Mouse (Mus musculus): ENCODE data around the gene 1700086D15Rik.
A peak's percentile ranks its signal among the peaks of the same experiment; 100 is the strongest.

The 1700086D15Rik gene

DNA sequence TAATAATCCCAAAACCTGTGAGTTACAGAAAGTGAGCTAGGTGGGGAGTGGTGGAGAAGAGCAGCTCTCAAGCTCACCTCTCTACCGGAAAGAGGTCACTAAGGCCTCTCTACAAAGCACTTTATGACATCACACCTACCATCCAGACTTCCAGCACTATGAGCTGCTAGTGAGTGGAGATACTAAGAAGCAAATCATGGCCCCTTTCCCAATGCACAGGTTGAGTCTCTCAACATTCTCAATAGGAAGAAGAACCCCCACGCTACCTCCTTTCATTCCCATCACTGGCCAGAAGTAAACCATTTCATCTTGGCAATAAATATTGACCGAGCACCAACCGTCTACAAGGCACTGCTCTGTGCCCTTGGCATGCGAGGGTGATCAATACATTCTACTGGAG is at the start of gene 1700086D15Rik:
TSS of gene 1700086D15Rik (minus strand) at position 101 of the 400 bp plus-strand sequence.
- no peak for DNase-seq (ENCODE audit: low spot score in 2 of 2)

- no peak for DNase-seq (ENCODE audit: low spot score in 2 of 2)
Measured at GRCm38 (mm10) chr11:65209441-65209840, 49.8 kb upstream of the 1700086D15Rik start.

DNA sequence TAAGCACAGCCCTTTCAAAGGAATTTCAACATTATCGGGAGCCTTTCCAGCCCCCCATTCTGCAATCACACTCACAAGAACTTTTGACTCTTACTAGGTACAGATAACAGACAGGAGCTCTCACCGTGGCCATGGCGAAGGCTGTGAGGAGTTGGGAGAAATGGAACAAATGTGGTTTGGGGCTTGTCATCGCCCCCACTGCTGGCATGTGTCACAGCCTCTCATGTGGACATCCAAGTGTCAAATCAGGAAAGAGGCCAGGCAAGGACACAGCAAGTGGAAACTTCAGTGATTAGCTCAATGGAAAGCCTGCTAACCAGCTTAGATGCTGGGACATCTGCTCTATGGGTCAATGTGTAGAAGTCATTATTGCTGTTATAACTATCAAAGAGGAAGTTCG is 45.6 kb upstream of the 1700086D15Rik start:
- no peak for DNase-seq (ENCODE audit: low spot score in 2 of 2)

- DNase-seq (ENCODE audit: low spot score in 2 of 2) = no peak
Measured at GRCm38 (mm10) chr11:65204651-65205050, 45.0 kb upstream of the 1700086D15Rik start.

GRCm38 (mm10) chr11:65203020-65203419 is 43.3 kb upstream of the 1700086D15Rik start:
- DNase-seq (ENCODE audit: low spot score in 2 of 2) = no peak

DNA sequence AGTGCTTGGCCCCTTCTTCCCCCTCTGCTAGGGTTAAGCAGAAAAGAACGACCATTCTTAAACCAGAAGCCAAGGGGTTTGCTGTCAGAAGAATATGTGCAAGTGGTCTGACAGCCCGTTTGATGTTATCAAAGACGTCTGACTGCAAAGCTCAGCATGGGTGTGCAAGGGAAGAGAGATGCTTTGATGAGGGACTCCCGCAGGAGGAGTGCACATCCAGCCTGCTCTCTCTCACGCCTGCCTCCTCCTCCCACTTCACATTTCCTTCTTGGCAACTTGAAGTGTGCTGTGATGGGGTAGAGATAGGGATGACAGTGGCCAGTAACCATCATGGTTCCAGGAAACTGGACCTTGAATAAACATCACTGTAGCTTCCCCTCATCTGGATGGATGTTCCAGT is 42.5 kb upstream of the 1700086D15Rik start:
- DNase-seq (ENCODE audit: low spot score in 2 of 2) = no peak

DNA sequence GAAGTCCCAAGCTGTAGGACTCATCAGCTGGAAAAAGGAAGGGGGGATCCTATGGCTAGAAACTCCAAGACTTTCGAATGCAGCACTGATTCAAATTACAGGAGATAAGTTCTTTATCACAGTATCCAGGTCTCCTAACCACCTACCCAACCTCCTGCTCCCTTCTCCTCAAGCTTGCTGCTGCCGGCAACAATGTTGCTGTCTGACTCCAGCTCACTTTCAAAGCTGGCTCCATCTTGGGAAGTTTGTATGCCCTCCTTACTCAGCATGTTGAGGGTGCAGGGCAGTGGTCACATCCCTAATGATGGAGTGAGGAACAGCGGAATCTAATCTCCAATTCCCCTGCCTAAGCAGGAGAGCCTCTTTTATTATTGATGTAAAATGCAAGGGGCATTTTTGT is 38.3 kb upstream of the 1700086D15Rik start:
- DNase-seq (ENCODE audit: low spot score in 2 of 2) = no peak

DNA sequence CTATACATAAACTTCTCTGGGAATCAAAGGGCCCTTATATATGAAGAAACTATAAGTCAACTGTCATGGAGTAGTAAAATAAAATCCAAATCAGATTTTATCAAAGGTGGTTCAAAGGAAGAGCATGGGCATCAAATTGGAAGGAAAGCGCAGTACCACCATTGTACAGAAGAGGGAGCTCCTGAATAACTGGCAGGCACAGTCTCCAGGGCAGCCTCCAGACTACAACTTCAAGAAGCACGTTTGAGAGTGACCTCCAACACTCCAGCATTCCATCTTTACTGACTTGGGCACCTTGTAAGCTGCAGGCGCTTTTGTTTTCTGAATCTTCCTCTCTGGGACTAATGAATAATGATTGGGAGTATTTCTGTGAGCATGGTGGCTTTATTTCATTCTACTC is 37.6 kb upstream of the 1700086D15Rik start:
- peak; percentile 28 to 56 for DNase-seq (ENCODE audit: low spot score in 2 of 2)

- DNase-seq (ENCODE audit: low spot score in 2 of 2) = no peak
Measured at GRCm38 (mm10) chr11:65186974-65187373, 27.3 kb upstream of the 1700086D15Rik start.

- no peak for DNase-seq (ENCODE audit: low spot score in 2 of 2)
Measured at GRCm38 (mm10) chr11:65185114-65185513, 25.4 kb upstream of the 1700086D15Rik start.

DNA sequence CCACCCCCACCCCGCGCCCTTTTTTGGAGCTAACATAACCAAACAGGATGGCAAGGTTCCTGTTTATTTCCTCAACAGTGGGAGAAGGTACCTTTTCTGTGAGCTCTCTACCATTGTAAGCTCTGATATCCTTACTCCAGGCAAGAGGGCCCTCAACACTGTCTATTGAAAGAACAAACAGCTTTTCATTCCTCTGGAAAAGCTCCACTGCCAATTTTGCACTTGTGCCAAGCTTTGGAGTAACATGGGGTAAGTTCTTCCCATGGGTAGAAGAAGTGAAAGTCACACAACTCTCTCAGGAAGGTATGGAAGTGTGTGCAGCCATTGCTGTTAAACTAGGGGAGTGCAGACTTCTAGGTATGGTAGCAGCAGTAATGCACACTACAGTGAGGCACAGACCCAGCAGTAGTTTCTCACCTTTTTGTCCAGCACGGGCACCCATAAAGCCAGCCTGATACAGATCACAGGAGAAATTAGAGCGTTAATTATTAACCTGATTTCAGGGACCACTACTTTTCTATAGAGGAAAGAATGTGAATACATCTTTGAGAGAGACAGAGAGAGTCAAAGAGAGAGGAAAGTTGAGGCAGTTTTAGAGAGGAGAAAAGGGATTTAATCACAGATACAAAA is 10.5 kb upstream of the 1700086D15Rik start:
- no peak for DNase-seq (ENCODE audit: low spot score in 2 of 2)

- DNase-seq (ENCODE audit: low spot score in 2 of 2) = peak; percentile 62 to 69
Measured at GRCm38 (mm10) chr11:65162767-65163120, 3.1 kb upstream of the 1700086D15Rik start, which contains the start of gene Arhgap44. Arhgap44 (minus strand) TSS chr11:65162961.

DNA sequence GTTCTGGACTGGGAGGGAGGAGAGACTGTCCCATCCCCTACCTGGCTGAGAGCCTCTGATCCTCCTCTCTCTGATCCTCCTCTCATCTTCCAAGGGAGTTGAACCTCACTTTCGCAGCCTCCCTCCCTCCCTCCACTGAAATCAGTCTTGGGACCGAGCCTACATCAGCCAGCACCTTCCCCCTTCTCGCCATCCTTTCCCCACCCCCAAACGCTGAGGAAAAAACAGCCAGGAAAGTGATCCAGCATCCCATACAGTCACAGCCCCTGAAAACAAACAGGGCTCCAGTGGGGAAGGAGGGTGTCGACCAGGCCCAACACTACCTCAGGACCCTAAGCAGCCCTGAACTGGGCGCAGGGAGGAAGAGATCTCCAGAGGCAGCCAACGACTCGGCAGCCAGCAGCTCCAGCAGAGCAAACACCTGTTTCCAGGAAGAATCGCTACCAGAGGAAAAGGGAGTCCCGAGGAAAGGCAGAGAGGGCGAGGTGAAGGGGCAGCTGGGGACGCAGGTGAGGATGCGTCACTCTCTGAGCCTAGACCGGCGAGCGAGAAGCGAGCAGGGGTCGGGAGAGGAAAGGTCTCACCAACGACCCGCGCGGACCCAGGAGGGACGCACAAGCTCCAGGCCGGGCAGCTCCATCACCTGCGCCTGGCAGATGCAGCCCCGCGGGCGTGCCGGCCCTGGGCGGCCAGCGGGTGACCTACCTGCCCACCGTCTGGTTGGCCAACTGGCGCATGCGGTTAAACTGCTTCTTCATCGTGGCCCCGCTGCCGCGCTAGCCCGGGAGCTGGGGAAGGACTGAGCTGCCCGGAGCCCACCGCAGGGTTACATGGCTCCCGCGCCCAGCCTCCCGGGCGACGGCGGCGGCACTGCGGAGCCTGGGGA is 2.4 kb upstream of the 1700086D15Rik start:
- no peak for DNase-seq (ENCODE audit: low spot score in 2 of 2)

DNA sequence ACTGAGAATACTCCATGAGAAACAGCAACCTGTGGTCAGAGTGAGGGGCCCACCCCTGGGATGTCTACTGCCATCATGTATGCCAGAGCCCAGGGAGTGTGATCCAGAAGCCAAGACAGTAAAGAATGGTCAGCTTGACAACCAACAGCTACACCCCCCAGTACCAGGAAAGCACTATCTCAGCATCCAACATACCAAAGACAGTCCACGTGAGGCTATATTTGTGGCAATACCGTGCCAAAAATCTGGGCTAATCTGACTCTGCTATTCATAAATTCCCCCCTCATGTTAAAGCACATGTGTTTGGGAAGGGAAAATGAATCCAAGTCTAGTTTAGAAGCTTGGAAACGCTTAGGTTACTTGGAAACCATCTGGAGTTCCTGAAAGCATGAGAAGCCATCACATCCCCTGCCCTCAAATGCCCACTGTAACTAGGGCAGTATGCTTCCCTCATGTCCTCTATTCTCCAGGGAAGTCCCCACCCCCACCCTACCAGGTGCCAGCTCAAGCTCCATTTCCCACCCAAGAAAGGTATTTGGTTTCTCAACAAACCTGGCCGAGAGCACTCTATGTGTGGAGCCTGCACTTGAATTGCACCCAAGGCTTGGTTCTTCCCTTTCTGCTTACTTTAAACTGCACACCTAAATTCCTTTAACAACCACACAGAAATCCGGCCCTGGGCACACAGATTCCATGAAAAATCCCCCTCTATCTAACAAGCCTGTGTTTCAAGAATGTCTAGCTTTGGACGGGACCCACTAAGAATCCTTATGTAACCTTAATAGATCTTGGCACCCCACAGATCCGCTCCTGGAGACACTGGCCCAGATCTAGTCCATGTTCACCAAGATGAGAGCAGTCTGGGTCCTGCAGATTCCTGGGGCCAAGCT is 1.5 kb upstream of the 1700086D15Rik start:
- DNase-seq (ENCODE audit: low spot score in 2 of 2) = peak in 1 of 2 experiments; percentile 20

DNA sequence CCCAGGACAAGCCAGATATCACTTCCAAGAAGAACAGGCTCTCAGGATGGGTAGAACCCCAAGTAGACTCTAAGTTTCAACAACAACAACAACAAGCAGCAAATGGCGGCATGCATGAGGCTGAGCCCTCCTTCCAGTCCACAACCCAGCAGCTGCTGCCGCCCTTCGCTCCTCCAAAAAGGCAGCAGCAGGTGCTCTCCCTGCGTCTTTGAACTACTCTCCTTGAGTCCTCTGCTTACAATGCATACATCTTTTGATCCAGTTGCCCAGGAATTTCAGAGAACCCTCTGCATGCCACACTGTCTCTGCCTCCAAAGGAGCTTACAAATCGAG is 1.1 kb downstream of the 1700086D15Rik start:
- DNase-seq (ENCODE audit: low spot score in 2 of 2) = no peak

DNA sequence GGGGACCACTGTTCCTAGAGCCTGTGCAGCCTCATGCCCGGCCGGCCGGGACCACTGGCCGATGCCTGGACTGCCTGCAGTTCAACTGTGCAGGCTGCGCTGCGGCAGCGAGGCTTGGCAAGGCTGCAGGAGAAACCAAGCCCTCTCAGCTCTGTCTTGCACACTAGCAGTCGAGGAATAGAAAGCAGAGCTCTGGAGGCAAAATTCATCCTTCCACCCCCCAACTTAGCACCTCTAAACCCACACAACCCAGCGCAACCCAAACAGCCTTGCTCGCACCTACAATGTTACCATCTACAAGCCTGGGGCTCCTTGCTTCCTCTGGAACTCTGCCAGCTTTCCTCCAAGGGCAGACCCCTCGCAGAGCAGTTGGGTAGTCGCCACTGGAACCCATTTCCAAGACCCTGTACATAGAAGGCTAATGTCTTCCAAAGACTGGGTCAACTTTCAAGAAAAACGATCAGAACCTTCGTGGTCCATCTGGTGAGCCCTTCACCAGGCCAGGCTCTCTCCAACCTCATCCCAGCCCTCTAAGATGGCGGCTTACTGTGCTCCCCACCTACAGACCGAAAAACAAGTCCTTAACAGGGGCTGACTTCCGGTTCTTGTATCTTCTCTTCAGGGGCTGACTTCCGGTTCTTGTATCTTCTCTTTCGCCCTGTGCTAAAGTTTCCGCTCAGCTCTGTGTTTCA is 1.6 kb downstream of the 1700086D15Rik start:
- peak in 1 of 2 experiments; percentile 50 for DNase-seq (ENCODE audit: low spot score in 2 of 2)

GRCm38 (mm10) chr11:65153006-65153405 is 6.7 kb downstream of the 1700086D15Rik start:
- no peak for DNase-seq (ENCODE audit: low spot score in 2 of 2)

DNA sequence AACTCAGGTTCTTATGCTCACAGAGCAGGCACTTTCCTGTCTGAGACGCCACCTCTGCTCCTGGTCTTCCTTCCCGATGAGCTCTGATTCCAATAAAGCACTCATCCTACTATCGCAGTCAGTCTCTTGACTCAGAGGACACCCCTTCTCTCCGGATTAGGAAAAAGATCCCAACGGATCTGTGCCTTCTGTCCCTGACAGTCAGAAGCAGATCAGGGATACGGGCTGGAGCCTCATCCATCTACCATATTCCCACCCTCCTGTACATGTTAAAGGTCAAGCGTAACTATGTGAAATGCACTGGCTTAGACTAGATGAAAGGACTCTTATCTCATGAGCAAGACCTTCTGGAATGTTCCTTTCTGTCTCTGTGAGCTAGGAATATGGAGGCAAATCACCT is 11.2 kb downstream of the 1700086D15Rik start:
- DNase-seq (ENCODE audit: low spot score in 2 of 2) = no peak

DNA sequence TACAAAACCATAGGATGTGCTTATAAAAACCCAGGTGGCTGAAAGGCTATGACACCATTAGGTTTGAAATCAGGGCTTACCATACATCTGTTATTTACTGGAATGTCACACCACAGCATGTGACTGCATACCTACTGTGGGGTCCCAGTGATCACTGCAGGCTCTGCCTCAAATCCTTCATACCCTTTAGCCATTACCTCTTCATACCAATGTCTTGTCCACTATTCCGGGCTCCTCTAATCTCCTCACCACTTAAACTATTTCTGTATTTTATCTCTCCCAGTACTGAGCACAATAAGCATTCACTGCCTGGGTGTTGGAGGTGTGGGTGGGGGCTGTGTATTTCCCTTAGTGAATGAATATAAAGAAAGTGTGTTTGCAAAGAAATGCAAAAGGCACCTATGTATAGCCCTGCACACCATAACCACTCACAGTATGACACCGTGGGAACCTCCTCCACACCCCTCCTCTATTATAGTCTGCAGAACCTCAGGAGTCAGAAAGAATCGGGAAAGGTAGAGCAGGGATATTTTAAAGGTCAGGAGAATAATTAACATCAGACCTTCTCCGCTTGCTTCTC is 16.8 kb downstream of the 1700086D15Rik start:
- no peak for DNase-seq (ENCODE audit: low spot score in 2 of 2)

- no peak for DNase-seq (ENCODE audit: low spot score in 2 of 2)
Measured at GRCm38 (mm10) chr11:65139030-65139429, 20.7 kb downstream of the 1700086D15Rik start.

DNA sequence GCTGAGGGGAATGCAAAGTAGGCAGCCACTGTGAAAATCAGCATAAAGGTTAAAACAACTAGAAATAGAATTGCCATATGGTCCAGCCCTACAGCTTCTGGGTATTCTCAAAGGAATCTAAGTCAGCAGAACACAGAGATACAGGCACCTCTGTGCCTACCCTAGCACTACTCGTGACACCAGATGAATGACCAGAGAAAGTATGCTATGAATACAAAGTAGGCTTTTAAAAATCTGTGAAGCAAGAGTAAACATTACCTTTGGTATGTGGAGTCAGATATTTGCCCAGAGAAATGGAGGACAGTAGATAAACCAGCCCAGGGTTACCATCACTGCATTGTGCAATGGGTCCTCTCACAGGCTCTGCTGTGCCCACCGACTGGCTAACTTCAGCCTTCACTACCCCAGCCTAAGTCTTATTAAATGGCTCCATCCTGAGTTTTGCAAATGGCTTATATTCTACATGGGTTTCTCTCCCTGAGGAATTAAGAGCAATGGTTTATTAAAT is 22.5 kb downstream of the 1700086D15Rik start:
- no peak for DNase-seq (ENCODE audit: low spot score in 2 of 2)

Data from right cerebral cortex, postnatal 36 days (tissue).